Mouse (Mus musculus) T-helper 2 cell (primary cell): ENCODE measurements around the gene Dlx6.

ENCODE experiments used
- in situ Hi-C: fragments of 300-600 bp; cut with MboI, MseI; formaldehyde crosslinking; loops from one replicate; pipeline ENCODE4 v1.15.1; 2025; ENCODE audit warnings: high pct_unique_total_duplicates

The Dlx6 gene

DNA sequence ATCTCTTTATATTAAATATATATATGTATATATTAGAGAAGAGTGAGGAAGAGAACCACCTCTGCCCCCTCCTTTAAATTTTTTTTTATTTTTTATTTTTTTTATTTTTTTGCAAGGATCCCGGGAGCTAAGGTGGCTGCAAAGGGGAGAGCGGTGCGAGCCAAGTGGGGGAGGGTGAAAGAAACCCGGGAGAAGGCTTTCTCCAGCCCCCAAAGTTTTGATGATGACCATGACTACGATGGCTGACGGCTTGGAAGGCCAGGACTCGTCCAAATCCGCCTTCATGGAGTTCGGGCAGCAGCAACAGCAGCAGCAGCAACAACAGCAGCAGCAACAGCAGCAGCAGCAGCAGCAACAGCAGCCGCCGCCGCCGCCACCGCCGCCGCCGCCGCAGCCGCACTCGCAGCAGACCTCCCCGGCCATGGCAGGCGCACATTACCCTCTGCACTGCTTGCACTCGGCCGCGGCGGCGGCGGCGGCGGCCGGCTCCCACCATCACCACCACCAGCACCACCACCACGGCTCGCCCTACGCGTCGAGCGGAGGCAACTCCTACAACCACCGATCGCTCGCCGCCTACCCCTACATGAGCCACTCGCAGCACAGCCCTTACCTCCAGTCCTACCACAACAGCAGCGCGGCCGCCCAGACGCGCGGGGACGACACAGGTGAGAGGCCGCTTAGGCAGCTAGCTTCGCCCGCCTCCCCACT, at the start of gene Dlx6:
TSS of gene Dlx6 (plus strand) at position 175 of the 711 bp plus-strand sequence.
- in situ Hi-C loops, result no loop called here

DNA sequence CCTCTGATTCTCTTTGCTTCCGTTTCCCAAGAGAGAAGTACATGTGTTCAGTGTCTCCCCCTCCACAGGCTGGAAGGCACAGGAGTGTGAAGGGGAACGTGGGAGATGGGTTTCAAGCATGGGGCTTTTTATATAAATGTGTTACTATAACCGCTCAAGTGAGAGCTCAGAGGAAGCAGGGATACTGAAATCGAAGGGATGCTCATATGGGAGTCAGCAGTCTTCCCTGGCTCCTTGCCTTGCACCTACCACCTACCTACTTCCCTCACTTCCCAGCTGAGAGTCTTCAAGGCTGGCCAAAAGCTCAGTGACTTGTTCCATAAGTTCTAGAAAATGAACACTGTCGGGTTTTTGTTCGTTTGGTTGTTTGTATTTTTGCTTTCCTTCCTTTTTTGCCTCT, 46.3 kb upstream of the Dlx6 start:
- in situ Hi-C loops, result no loop called here

DNA sequence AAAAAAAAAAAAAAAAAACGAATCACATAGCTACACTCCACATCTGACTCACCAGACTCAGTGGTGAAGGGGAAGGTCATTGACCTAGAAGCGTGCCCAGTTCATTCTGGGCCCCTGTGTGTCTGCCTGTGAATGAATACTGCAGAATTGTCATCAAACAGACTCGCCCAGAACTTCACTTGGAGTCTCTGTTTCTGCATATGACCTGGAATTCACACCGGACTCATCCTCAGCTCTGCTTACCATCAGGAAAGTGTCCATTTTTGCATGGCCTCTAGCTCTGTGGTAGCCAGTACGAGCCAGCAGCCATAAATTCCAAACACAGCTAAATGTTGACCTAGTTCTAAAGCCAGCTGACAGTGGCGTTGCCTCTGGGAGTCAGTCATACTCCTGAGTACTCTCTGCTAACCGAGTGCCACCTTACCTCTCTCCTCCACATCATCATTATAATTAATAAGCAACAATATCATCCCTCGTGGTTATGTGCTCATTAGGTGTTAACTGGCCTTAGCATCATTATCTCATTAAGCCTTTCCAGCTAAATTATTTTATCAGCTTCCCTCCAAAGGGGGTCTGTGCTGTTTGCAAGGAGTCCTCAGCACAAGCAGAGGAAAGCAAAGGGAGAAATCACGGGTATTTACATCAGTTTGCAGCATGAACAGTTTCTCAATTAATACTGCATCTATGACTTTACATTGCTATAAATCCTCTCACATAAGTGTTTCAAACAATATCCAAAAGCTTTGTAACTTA, 44.9 kb upstream of the Dlx6 start:
- in situ Hi-C loops, result no loop called here

DNA sequence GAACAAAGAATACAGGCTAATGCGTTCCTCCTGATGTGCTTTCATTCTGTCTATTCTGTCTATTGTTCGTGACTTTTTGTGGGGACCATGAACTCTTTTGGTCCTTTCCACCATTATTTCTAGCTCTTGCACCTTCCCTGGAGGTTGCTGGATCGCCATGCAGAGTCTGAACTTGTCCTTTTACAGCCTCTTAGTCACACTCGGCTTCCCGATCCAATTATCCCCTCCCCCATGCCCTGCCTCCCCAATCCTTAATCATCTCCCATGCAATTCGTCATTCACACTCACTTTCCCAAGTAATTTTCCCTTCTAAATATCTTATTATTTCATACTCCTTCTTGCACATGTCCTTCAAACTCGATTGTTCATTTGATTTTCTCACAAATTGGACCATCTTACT, 44.0 kb upstream of the Dlx6 start:
- in situ Hi-C loops, result no loop called here

DNA sequence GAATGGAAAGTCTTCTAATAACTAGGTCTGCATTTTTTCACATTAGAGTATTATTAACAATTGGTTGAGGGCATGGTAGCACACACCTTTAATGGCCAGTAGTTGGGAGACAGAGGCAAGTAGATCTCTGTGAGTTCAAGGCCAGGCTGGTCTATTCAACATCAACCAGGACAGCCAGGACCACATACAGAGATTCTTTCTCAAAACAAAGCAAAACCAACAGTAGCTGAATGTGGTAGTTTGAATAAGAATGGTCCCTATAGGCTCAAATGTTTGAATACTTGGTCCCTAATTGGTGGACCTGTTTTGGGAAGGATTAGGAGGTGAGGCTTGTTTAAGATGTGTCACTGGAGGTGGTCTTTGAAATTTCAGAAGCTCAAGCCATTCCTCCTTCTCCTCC, 37.8 kb upstream of the Dlx6 start:
- in situ Hi-C loops, result no loop called here

DNA sequence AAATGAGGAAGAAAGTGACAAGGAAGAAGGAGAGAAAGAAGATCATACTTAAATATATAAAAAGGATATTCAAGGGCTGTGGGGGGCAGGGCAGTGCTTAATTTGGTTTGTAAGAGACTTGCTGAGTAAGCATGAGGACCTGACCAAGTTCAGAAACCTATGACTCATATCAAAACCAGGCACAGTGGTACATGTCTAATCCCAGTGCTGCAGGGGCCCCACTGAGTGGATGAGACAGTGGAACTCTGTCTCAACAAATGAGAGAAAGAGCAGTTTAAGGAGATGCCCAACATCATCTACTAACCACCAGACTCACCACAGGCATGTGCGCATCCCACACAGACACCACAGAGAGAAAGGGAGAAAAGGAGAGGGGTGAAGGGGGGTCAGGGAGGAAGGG, 36.3 kb upstream of the Dlx6 start:
- in situ Hi-C loops, result no loop called here

DNA sequence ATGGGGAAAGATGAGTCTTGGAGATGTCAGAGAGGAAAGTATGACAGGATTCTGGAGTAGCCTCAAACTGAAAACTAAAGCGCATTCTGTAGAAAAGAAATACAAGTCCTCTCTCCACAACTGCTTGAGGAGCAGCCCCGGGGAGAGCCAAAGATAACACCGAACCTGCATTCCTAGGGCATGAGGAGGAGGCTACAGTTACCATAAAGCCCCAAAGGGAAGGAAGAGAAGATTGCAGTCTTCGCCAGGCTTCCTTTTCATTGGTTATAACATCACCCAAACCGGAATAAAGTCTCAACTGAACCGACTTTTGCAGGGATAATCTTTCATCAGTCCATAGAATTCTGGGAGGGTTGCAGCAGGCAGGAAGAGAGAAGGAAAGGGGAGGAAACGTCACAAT, 32.7 kb upstream of the Dlx6 start:
- in situ Hi-C loops, result no loop called here

DNA sequence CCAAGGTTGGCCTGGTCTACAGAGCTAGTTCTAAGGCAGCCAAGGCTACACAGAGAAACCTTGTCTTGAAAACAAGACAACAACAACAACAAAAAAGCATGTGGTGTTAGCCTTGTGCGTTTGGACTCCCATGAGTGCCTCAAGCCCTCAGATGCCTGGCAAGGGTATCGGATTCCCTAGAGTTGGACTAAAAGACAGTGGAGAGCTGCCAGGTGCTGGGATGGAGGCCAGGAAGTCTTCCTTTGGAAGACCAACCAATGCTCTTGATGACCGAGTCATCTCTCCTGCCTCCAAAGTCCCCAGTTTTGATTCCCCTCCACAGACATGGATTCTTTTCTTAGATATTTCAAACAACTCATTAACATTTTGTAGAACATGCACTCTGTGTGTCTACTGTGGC, 29.8 kb upstream of the Dlx6 start:
- in situ Hi-C loops, result no loop called here

DNA sequence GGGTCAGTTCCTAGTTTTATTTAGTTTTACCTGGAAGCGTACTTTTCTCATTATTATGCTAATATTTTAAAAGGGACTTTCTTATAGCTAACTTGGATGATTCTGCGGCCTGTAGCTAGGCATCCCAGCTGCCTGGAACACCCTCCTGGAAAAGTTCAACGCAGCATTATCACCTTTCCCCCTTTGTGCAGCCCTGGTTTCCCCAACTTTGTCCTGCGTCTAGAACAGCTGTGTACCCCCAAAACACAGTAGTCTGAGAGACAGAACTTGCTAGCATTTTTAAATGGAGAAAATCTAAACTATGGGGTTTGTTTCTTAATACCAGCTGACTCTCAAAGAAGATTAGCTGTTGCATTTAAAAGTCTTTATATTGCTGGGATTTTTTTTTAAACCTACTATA, 14.6 kb upstream of the Dlx6 start:
- in situ Hi-C loops, result no loop called here

DNA sequence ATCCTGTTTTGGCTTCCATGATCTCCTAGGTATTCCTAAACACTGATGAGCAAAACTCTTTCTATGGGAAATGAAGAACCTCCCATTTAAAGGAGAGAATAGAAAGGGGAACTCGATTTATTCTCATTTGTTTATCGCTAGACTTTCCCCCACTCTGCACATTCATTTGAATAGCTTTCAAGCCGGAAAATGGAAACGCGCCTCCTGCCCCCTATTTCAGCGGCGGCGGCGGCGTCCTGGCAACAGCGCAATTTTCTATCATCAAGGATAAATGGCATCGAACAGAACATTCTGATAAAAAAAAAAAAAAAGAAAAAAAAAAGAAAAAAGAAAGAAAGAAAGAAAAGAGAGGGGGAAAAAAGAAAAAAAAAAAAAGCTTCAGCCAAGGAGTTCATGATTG, 13.4 kb upstream of the Dlx6 start:
- in situ Hi-C loops, result loop anchor here (10.0 kb wide), 1 partner anchor 1215 kb away; no protein-coding TSS in a partner anchor

DNA sequence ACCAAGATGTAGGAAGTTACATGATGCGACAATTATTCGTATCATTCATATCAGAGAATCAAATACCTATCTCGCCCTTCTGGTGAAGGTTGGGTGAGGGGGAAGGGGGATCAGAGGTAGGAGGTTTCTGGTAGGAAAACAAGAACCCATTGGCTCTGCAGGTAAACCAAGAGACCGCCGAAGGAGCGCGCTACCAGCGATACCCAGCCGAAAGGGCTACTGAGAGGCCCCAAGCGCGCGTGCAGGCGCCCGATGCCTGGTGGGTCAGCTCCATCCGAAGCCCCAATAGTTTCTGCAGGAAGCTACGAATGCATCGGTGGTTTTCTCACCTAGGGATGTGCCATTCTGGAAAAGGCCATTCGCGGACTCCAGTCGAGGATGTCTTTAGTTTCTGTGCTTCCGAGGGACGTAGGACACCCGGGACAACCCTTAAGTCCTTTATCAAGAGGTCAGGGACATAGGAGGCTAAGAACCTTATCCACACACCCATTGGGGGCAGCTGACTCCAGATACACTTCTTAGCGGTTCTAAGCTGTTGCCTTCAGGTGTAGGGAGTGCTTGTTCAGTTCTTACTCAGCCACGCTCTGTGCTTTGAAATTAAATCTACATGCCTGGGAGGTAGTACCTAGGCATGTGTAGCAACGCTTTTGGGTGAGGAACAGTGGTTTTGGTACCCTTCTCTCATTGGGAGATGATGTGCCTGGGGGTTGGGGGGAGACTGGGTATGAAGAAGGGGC, 12.6 kb upstream of the Dlx6 start:
- in situ Hi-C loops, result loop anchor here (10.0 kb wide), 1 partner anchor 1216 kb away; no protein-coding TSS in a partner anchor

DNA sequence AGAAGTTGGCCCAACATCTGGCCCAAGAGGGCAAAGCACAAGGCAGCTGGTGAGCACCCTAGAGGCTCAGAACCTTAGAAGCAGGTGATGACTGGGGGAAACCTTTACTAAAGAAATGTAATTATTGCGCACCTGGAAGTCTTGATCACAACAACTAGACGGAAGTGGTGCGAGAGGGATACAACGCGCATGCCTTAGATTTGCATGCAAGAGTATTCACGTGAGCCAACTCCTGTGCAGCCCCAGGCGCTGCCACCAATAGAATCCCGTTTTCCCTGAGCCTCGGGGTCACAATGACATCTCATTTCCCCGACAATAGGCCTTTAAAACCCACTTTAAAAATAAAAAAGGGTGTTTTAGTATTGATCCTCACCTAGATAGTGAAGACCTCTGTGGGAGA, 12.0 kb upstream of the Dlx6 start:
- in situ Hi-C loops, result loop anchor here (10.0 kb wide), 1 partner anchor 1216 kb away; no protein-coding TSS in a partner anchor

DNA sequence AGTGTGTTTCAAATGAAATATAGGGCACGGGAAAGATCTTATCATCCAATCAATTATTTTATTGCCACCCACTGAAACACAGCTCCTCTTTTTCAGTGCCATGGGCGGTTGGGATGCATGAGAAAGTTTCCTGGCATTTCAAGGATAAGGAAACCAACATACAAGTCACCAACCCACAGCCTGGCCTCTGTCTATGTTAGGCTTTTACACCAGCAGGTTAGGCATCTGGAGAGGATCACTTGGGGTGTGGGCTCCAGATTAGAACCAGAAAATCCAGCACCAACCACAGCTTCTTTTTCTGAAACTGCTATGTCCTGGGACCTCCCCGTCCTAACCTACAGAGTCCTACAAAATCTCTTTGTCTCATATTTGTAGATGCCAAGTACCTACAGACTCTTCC, 10.2 kb upstream of the Dlx6 start:
- in situ Hi-C loops, result loop anchor here (10.0 kb wide), 1 partner anchor 1218 kb away; no protein-coding TSS in a partner anchor

DNA sequence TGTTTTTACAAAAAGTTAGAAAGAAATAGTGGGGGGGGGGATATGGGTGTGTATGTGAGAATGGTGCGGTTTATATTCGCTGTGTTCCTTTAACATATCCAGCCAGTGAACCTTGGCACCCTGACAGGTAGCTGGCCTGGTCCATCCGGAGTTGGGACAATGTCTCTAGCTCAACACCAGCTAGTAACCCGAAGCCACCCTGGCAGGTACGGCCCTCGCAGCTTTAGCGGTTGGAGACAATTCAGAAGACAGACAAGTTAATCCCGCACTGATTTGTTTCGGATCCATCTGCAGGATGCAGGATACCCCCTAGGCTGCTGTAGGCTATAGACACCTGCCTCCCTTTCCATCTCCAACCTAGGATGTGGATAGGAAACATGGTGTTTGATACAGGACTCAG, 9.0 kb upstream of the Dlx6 start:
- in situ Hi-C loops, result loop anchor here (10.0 kb wide), 1 partner anchor 1219 kb away; no protein-coding TSS in a partner anchor

DNA sequence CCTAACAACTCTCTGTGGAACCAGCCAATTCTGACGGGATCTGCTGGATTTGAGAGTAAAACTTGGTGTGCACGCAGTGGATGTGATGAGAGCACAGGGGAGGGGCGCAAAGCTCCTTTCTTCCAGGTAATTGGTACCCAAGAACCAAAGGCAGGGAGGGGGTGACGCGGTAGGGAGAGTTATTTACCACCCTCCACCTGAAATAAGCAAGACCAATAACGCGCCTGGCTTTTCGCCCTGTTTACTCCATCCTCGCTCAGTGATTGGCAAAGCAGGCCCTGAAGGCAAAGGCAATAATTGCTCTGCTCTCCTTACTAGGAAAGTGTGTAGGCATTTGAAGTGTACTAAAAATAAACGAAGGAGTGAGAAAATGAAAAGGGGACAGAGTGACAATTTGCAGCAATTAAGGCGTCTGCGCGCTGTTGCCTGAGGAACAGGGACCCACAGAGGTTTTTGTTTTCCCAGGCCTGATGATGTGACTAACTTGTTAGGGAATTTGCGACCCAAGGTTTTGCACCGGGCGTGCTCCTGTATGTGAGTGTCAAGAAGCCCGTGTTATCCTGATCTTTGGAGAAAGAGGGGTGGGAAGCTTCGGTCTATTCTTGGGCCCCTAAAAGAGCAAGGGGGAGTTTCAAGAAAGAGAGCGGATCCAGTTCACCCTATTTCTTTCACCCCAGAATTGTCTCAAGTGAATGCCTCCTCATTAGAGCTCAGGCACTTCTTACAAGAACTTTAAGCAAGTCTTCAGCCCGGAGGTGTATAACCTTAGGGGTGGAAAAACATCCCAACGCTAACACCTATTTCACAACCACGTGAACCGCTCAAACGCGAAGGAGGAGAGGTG, 8.0 kb upstream of the Dlx6 start:
- in situ Hi-C loops, result loop anchor here (10.0 kb wide), 1 partner anchor 1220 kb away; no protein-coding TSS in a partner anchor

DNA sequence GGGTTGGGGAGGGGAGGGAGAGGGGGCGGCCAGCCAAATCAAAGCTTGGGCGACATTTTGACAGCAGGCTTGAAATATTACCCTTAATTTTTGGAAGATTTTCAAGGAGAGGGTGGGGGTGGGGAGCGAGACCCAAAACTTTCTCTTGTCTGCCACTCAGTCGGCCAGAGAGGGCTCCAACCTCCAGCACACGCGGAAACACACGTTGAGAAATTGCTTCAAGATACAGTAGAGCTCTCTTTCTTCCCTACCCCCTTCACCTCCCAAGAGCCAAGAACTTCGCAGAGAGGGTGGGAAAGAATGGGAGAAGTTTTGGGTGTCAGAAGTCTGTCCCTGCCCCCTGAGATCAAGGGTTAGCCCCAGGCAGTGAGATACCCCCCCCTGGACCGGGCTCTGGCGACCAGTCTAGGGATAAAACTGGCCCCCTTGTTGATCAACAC, 7.4 kb upstream of the Dlx6 start:
- in situ Hi-C loops, result loop anchor here (10.0 kb wide), 1 partner anchor 1221 kb away; no protein-coding TSS in a partner anchor

DNA sequence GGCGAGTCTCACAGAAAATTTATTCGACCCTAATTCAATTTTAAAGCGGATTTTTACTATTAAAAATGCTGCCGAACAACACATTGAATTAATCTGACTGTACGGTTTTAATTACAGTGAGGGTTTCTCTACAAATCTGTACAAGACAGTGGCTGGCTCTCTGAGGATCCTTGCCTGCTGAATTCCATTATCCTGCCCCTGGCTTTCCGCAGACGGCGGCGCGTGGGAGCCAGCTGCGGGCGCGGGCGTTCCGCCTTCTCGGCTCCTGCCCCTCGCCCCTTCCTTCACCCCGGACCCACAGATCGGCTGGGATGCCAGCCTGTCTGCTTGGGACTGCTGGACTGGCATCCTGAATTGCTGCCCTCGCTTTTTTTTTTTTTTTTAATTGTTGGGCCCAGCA, 6.8 kb upstream of the Dlx6 start:
- in situ Hi-C loops, result loop anchor here (10.0 kb wide), 1 partner anchor 1222 kb away; no protein-coding TSS in a partner anchor

DNA sequence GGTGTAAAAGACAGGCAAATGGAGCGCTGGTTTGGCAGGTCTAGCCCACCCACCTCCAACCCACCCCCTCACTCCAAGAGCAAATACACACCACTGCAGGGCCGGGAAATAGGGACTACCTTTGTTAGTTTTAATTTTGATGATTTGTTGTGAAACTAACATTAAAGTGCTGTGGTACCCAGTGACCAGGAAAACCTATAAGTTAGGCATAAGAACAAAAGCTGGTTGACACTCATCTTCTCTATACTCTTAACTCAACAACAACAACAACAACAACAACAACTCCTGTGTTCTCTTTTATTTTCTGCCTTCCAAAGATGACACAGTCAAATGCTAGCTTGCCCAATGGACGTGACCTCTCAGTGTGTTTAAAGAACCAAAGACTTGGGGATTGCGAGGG, 6.3 kb upstream of the Dlx6 start:
- in situ Hi-C loops, result loop anchor here (10.0 kb wide), 1 partner anchor 1222 kb away; no protein-coding TSS in a partner anchor

DNA sequence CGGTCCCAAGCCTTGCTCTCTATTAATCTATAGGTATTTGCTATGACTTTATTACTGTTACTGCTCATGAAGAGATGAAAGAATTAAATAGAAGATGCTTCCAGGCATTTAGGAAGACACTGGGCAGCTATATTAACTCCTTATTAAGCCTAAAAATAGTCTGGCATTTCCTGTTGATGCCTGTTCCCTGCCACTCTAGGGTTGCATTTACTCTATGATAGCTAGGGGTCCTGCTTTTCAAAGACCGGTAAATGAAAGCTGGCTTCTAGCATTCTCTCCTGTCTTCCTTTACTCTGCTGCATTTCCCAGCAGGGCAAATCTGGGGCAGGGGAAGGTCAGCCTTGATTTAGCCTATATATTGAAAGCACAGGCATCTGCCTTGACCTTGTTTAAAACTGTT, 5.4 kb upstream of the Dlx6 start:
- in situ Hi-C loops, result loop anchor here (10.0 kb wide), 1 partner anchor 1223 kb away; no protein-coding TSS in a partner anchor

DNA sequence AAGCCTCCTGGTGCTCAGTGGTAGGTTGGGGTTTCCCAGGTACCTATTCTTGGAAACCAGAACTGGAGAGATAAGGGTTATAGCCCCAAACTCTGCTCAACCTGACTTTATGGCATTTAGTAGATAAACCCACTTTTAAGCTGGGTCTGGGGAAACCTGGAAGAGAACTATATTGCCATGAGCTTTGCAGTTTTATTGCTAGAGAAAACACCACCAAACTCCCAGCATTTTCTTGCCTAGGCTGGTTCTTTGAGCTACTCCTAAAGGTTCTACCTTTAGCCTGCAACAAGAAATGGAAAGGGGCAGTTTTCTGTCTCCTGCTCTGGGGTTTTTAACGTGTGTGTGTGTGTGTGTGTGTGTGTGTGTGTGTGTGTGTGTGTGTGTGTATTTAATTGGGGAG, 4.6 kb upstream of the Dlx6 start:
- in situ Hi-C loops, result loop anchor here (10.0 kb wide), 1 partner anchor 1224 kb away; no protein-coding TSS in a partner anchor
